Mouse (Mus musculus): ENCODE results near the gene Jmjd1c. TPM values are rescaled to one million over a fixed set of nuclear protein-coding genes. Genes with fewer than 3 reads are reported as not detected.
A peak's percentile ranks its signal among the peaks of the same experiment; 100 is the strongest.

Jmjd1c gene
- total RNA-seq, 2 experiments from 2014 or later, result 38.5 to 40.9 TPM

- DNase-seq (ENCODE audit: low spot score), result no peak
- intact Hi-C loops (cut with DNase I), result no loop called here
Observed at GRCm38 (mm10) chr10:67066421-67066820, 29.5 kb upstream of the Jmjd1c start.

DNA sequence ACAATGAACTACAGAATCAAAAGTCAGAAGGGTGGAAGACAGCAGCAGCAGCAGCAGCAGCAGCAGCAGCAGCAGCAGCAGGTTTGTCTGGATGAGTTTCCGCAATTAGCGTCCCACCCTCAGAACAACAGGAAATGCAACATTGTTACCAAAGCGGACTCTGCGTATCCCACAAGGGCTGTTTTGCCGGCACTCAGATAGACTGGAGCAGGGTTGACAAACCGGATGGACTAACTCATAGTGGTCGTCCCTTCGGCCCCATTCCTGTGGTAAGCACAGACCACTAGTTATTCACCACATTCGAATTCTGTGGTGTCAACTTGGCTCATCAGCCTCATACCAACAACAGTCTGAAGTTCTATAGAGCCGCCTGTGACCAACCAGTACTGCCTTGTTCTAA, 26.9 kb upstream of the Jmjd1c start:
- intact Hi-C loops (cut with DNase I), result no loop called here
- no peak for DNase-seq (ENCODE audit: low spot score)

DNA sequence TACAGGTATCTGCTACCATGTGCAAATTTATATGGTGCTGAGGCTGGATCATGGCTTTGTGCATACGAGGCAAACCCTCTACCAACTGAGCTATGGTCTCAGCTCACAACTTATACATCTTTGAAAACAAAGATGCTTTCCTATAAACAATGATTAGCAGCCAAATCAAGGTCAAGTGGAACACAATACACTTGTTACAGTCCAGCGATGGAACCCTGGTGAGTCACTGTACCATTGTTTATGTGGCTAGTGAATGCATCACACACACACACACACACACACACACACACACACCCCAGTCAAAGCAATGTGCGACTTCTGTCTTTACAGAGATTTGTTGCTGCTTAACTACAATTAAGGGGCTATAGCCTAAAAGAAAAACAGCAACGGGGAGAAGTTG, 24.5 kb upstream of the Jmjd1c start:
- no peak for DNase-seq (ENCODE audit: low spot score)
- intact Hi-C loops (cut with DNase I), result no loop called here

GRCm38 (mm10) chr10:67071884-67072283, 24.0 kb upstream of the Jmjd1c start:
- intact Hi-C loops (cut with DNase I), result no loop called here
- no peak for DNase-seq (ENCODE audit: low spot score)

GRCm38 (mm10) chr10:67072600-67072999, 23.3 kb upstream of the Jmjd1c start:
- intact Hi-C loops (cut with DNase I), result no loop called here
- no peak for DNase-seq (ENCODE audit: low spot score)

DNA sequence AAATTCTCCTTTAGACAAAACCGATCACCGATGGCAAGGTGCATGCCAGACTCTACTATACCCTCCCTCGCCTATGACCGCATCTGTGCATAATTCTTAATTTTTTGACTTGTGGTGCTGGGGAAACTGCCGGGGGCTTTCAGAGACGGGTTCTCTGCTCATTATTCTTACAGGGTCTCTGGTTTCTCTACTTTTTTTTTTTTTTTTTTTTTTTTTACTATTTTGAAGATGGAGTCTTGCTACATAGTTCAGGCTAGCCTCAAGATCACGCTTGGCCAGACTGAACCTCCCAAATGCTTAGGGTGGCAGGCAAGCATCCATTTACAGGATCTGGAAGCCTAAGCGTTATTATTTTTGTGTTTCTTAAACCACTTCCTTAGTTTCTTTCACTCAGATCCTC, 22.3 kb upstream of the Jmjd1c start:
- intact Hi-C loops (cut with DNase I), result no loop called here
- DNase-seq (ENCODE audit: low spot score), result no peak

GRCm38 (mm10) chr10:67075931-67076878, 19.7 kb upstream of the Jmjd1c start:
- intact Hi-C loops (cut with DNase I), result no loop called here
- no peak for DNase-seq (ENCODE audit: low spot score)

DNA sequence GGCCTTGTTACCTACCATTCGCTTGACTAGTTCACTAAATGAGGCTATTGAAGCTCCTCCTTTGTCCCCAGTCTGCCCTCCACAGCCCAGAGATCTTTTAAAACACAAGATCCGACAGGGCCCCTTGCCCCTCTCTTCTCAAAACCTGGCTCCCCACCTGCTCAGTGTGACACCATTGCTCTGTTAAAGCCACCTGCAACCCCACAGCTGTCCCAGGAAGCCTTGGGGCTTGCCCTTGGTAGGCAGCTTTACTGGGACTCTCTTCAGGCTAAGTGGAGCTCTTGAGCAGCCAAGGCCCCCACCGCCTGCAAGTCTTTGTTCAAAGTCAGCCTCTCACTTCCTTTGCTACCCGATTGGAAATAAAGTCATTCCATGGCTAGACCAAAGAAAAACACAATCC, 16.9 kb upstream of the Jmjd1c start:
- no peak for DNase-seq (ENCODE audit: low spot score)
- intact Hi-C loops (cut with DNase I), result loop anchor here (2.0 kb wide), 1 partner anchor 14 kb away; no protein-coding TSS in a partner anchor

DNA sequence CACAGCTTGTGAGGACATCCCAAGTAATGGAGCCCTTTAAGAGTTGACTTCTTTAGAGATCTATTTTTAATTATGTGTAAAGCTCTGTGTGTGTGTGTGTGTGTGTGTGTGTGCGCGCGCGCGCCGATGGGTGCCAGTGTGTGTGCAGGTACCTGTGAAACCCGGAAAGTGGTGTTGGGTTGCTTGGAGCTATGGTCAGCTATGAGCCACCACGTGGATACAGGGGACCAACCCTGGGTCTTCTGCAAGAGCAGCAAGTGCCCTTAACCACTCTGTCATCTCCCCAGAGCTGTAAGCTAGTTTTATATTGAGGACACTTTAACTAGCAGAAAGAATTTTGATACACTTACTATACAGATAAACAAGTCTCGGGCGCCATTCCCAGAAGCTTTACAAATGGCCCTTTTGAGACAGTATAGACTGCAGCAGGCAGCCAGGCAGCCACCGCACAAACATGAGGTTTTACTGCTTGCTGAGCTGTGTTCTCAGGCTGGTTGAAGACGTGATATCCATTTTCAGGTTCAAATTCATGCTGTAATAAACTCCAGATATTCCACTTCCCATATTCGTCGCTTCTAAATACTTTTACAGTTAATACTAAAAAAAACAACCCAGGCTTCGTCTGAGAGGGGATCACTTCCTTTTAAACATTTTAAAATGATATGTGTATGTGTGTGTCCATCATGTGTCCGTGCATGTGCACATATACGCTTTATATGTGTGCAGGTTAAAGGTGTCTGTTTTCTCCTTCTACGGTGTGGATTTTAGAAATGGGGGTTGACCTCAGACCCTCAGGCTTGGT, 14.5 kb upstream of the Jmjd1c start:
- intact Hi-C loops (cut with DNase I), result no loop called here
- no peak for DNase-seq (ENCODE audit: low spot score)

- intact Hi-C loops (cut with DNase I), result no loop called here
- DNase-seq (ENCODE audit: low spot score), result no peak
Observed at GRCm38 (mm10) chr10:67082531-67082930, 13.4 kb upstream of the Jmjd1c start.

- no peak for DNase-seq (ENCODE audit: low spot score)
- intact Hi-C loops (cut with DNase I), result no loop called here
Observed at GRCm38 (mm10) chr10:67083446-67084166, 12.3 kb upstream of the Jmjd1c start.

- intact Hi-C loops (cut with DNase I), result no loop called here
Observed at GRCm38 (mm10) chr10:67085124-67085523, 10.8 kb upstream of the Jmjd1c start.

GRCm38 (mm10) chr10:67085916-67086315, 10.0 kb upstream of the Jmjd1c start:
- intact Hi-C loops (cut with DNase I), result no loop called here
- DNase-seq (ENCODE audit: low spot score), result no peak

More at GRCm38 (mm10) chr10:67085124-67085523, 10.8 kb upstream of the Jmjd1c start:
- no peak for DNase-seq (ENCODE audit: low spot score)

DNA sequence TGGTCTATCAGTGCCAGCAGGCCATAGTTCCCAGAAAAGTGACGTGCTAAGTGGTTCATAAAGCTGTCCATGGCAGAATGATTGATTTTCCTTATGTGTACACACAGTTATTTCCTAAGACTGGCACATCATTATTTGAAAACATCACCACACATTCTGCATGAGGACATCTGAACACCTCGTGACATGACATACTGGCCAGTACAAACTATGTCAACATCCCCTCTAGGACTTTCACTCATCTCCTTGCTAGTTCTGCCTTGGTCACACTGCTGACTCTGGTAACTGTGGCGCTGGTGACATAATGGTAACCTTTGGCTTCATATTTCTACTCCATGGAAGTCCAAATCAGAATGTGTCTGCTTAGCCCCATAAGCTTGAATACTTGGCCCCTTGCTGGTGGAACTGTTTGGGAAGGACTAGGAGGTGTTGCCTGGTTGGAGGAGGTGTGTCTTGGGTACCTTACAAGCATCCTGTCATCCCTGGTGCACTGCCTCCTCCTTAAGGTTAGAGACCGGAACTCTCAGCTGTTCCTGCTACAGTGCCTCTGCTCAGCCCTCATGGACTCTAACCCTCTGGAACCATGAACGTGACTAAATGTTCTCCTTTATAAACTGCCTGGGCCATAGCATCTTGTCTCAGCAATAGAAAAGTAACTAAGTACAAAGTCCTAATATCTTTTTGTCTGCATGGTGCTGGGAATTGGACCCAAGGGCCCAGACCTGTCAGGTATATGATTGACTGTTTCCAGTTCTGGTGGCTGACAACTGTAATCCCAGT, 8.3 kb upstream of the Jmjd1c start:
- intact Hi-C loops (cut with DNase I), result no loop called here

GRCm38 (mm10) chr10:67090611-67091010, 5.3 kb upstream of the Jmjd1c start:
- DNase-seq (ENCODE audit: low spot score), result no peak
- intact Hi-C loops (cut with DNase I), result no loop called here

More for the DNA sequence above, 8.3 kb upstream of the Jmjd1c start:
- DNase-seq (ENCODE audit: low spot score), result no peak

GRCm38 (mm10) chr10:67094922-67095321, 1.0 kb upstream of the Jmjd1c start:
- no peak for DNase-seq (ENCODE audit: low spot score)
- intact Hi-C loops (cut with DNase I), result loop anchor here (5.0 kb wide), 2 partner anchors 38 to 93 kb away; no protein-coding TSS in a partner anchor

GRCm38 (mm10) chr10:67096621-67097436, 904 bp downstream of the Jmjd1c start, which contains the start of gene Reep3:
Reep3 (minus strand) TSS chr10:67096945.
- intact Hi-C loops (cut with DNase I), result loop anchor here (2.0 to 5.0 kb wide), 3 partner anchors 30 to 95 kb away; no protein-coding TSS in a partner anchor
- DNase-seq (ENCODE audit: low spot score), result peak; percentile 69

GRCm38 (mm10) chr10:67097437-67098150, 1.7 kb downstream of the Jmjd1c start:
- intact Hi-C loops (cut with DNase I), result loop anchor here (2.0 to 5.0 kb wide), 3 partner anchors 29 to 95 kb away; no protein-coding TSS in a partner anchor
- peak; percentile 29 for DNase-seq (ENCODE audit: low spot score)
